Mouse (Mus musculus): ENCODE measurements around the gene Apoa1. TPM values are rescaled to one million over a fixed set of nuclear protein-coding genes. Genes with fewer than 3 reads are reported as not detected.
A peak's percentile ranks its signal among the peaks of the same experiment; 100 is the strongest.

Gene Apoa1
- polyA plus RNA-seq, 1 experiment from 2014 or later, result 0.43 TPM

- ATAC-seq (ENCODE audit: low FRiP score) (peak; percentile 94), DNase-seq (ENCODE audit: low spot score) (peak; percentile 91)
- 0 out of 2 replicates have a peak, but pooled peaks cover 2% of the 10 kb centered on the region for H3K4me1 ChIP-seq (replicated peaks; ENCODE audit: control insufficient read depth, insufficient read depth, low read length)
- H3K4me2 ChIP-seq (replicated peaks; ENCODE audit: low read depth, low read length), result peak within 1 kb of the TSS; percentile 91
- H3K9ac ChIP-seq (ENCODE audit: low read depth, low read length), result peak within 1 kb of the TSS; percentile 75
- H3K27me3 ChIP-seq (ENCODE audit: control insufficient read depth, insufficient read depth, low read length), result peaks cover 10% of the 10 kb centered on the region
- no peak within 1 kb of the TSS for H3K27ac ChIP-seq (ENCODE audit: low read depth, low read length)
- 6% methylated on average over 42 of the region's 45 CpGs for WGBS
- no peaks in the 10 kb centered on the region for H3K9me3 ChIP-seq (ENCODE audit: control insufficient read depth, low read length)
- peak within 1 kb of the TSS; percentile 83 for H3K4me3 ChIP-seq (ENCODE audit: low read depth, low read length)
- H3K36me3 ChIP-seq (ENCODE audit: control insufficient read depth, insufficient read depth, low read length), result 0 out of 2 replicates have a peak, but pooled peaks cover 3% of the 10 kb centered on the region
Measured at GRCm38 (mm10) chr9:46272677-46273454, 44.5 kb downstream of the Apoa1 start, which contains the start of gene Zpr1. Gene Zpr1, plus strand, starts transcription at chr9:46273064.

- Histone ChIP-seq H3K9me3 (ENCODE audit: control insufficient read depth, low read length) (no peaks in the 10 kb centered on the region), H3K4me1 (replicated peaks; ENCODE audit: control insufficient read depth, insufficient read depth, low read length) (0 out of 2 replicates have a peak, but pooled peaks cover 2% of the 10 kb centered on the region), H3K4me3 (ENCODE audit: low read depth, low read length) (no peak overlapping the region), H3K9ac (ENCODE audit: low read depth, low read length) (no peak overlapping the region), H3K36me3 (ENCODE audit: control insufficient read depth, insufficient read depth, low read length) (0 out of 2 replicates have a peak, but pooled peaks cover 6% of the 10 kb centered on the region), H3K4me2 (replicated peaks; ENCODE audit: low read depth, low read length) (no peak overlapping the region), H3K27me3 (ENCODE audit: control insufficient read depth, insufficient read depth, low read length) (peaks cover 10% of the 10 kb centered on the region), H3K27ac (ENCODE audit: low read depth, low read length) (no peak overlapping the region)
- WGBS, result 94% methylated on average over 9 of the region's 9 CpGs
- DNase-seq (ENCODE audit: low spot score) (no peak), ATAC-seq (ENCODE audit: low FRiP score) (no peak)
Measured at GRCm38 (mm10) chr9:46274494-46274893, 46.1 kb downstream of the Apoa1 start.

Other genes with a start within 250 kb of the Apoa1 start
- gene Pafah1b2, start 215.9 kb upstream of the Apoa1 start, polyA plus RNA-seq (2014; fragmentation: Nextera tagmentation; extraction: Ambion mirVana), result 282 and 301 TPM in 2 replicates
- 9.0 and 10.1 TPM in 2 replicates for gene Sik3, start 215.8 kb upstream of the Apoa1 start, polyA plus RNA-seq (2014; fragmentation: Nextera tagmentation; extraction: Ambion mirVana)
- not detected in 2 replicates for gene Apoc3, start 7.1 kb downstream of the Apoa1 start, polyA plus RNA-seq (2014; fragmentation: Nextera tagmentation; extraction: Ambion mirVana)
- gene Apoa4, start 12.1 kb downstream of the Apoa1 start, polyA plus RNA-seq (2014; fragmentation: Nextera tagmentation; extraction: Ambion mirVana), result not detected in 2 replicates
- gene Apoa5, start 40.1 kb downstream of the Apoa1 start, polyA plus RNA-seq (2014; fragmentation: Nextera tagmentation; extraction: Ambion mirVana), result not detected in 2 replicates
- gene Zpr1, start 44.5 kb downstream of the Apoa1 start, polyA plus RNA-seq (2014; fragmentation: Nextera tagmentation; extraction: Ambion mirVana), result 65.7 and 69.6 TPM in 2 replicates
- gene Bud13, start 54.4 kb downstream of the Apoa1 start, polyA plus RNA-seq (2014; fragmentation: Nextera tagmentation; extraction: Ambion mirVana), result 22.4 and 25.0 TPM in 2 replicates
- 0.15 TPM in 1 of 2 replicates, not detected in the other for gene 4931429L15Rik, start 91.4 kb downstream of the Apoa1 start, polyA plus RNA-seq (2014; fragmentation: Nextera tagmentation; extraction: Ambion mirVana)